Mouse (Mus musculus) neural tube, embryonic 14.5 days (tissue): Measurements from ENCODE around the gene Rnf130. TPM values are rescaled to one million over a fixed set of nuclear protein-coding genes. Genes with fewer than 3 reads are reported as not detected.
A peak's percentile ranks its signal among the peaks of the same experiment; 100 is the strongest.

ENCODE experiments used
- ATAC-seq: fragments of 200-750 bp; cut with Nextera tagmentation; 2 replicates; pipeline ENCODE4 v1.8.0; 2017; ENCODE audit warnings: low read depth, mild to moderate bottlenecking, moderate TSS enrichment, moderate library complexity
- H3K27ac ChIP-seq: fragments of 300-500 bp; sonication (generic); 2 replicates; pipeline ENCODE4 v1.5.1; 2014; ENCODE audit warnings: low read depth, mild to moderate bottlenecking, control low read depth, low read length, moderate library complexity, mixed read lengths
- H3K27me3 ChIP-seq: fragments of 300-500 bp; sonication (generic); 2 replicates; pipeline ENCODE4 v1.6.1; 2014; ENCODE audit warnings: low read length; ENCODE audit not compliant: control insufficient read depth, insufficient read depth
- H3K36me3 ChIP-seq: fragments of 300-500 bp; sonication (generic); 2 replicates; pipeline ENCODE4 v1.6.1; 2014; ENCODE audit warnings: low read length, mixed read lengths; ENCODE audit not compliant: control insufficient read depth, insufficient read depth
- H3K4me1 ChIP-seq: fragments of 300-500 bp; sonication (generic); 2 replicates; pipeline ENCODE4 v1.6.1; 2014; ENCODE audit warnings: low read length; ENCODE audit not compliant: control insufficient read depth, insufficient read depth
- H3K4me2 ChIP-seq: fragments of 300-500 bp; sonication (generic); 2 replicates; pipeline ENCODE4 v1.6.1; 2014; ENCODE audit warnings: mild to moderate bottlenecking, low read depth, low read length, control low read depth
- H3K4me3 ChIP-seq: fragments of 300-500 bp; sonication (generic); 2 replicates; pipeline ENCODE4 v1.5.1; 2014; ENCODE audit warnings: low read depth, low read length, control low read depth, mixed read lengths
- H3K9ac ChIP-seq: fragments of 300-500 bp; sonication (generic); replicated peaks from 2 replicates; pipeline ENCODE4 v1.6.1; 2014; ENCODE audit warnings: low read depth, mild to moderate bottlenecking, control low read depth, low read length, mixed read lengths
- H3K9me3 ChIP-seq: fragments of 300-500 bp; sonication (generic); 2 replicates; pipeline ENCODE4 v1.6.1; 2016; ENCODE audit warnings: low read length; ENCODE audit not compliant: control insufficient read depth
- WGBS: fragments of 180-500 bp; shearing (Covaris S2); extraction: QIAGEN DNeasy Blood & Tissue Kit; methylation state at CpG from one replicate; pipeline ENCODE4 v1.1.7; 2014; 5-methylcytosine and 5-hydroxymethylcytosine counted together
- polyA plus RNA-seq: library from polyadenylated mRNA; unstranded; fragments of >200 nt; fragmentation: Nextera tagmentation; extraction: Ambion mirVana; gene quantifications from 2 replicates; pipeline ENCODE4 v1.2.1, GENCODE M21; 2014

Gene Rnf130
- polyA plus RNA-seq, 1 experiment from 2014 or later, result 64.4 TPM

DNA sequence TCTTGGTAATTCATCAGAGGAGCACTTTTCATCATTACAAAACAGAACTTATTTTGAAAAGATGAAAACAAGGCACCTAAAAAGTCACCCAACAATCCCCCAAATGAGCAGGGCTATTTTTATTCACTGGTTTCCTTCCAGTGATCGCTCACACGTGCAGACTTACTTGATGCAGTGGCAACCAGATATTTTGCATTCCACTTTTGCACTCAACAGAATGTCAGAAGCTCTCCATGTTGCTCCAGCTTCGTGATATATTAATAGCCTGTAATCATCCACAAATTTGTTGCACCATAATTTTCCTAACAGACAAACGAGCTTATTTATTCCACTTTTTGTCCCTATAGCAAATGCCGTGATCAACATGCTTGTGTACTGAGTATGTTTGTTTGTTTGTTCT lies 8.6 kb upstream of the Rnf130 start:
- Histone ChIP-seq H3K4me2 (no peak overlapping the region), H3K9me3 (no peaks in the 10 kb centered on the region), H3K27ac (no peak overlapping the region), H3K27me3 (no peaks in the 10 kb centered on the region), H3K4me1 (no peaks in the 10 kb centered on the region), H3K36me3 (no peaks in the 10 kb centered on the region), H3K4me3 (no peak overlapping the region), H3K9ac (no peak overlapping the region)
- 88% methylated on average over 5 of the region's 5 CpGs for WGBS
- no peak for ATAC-seq

DNA sequence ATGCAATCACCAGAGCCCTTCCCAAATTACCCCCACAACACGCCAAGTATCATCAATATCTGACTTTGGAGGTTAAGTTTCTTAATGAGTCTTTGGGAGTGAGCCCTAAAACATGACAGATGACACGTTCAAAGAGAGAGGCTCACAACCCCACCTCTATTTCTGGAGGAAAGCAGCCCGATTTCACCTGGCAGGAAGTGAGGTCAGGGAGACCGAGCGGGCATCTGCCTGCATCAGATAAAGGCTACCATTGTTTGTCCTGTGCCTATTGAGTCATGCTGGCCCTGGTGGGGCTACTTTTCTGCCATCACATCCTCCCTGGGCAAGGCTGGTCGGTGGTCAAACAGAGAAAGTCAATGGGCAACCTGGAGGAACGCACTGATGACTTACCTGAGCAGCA lies 7.6 kb upstream of the Rnf130 start:
- WGBS, result 84% methylated on average over 7 of the region's 7 CpGs
- H3K36me3 ChIP-seq, result no peaks in the 10 kb centered on the region
- H3K4me1 ChIP-seq, result no peaks in the 10 kb centered on the region
- H3K27ac ChIP-seq, result no peak overlapping the region
- no peak overlapping the region for H3K4me2 ChIP-seq
- H3K4me3 ChIP-seq, result no peak overlapping the region
- no peaks in the 10 kb centered on the region for H3K27me3 ChIP-seq
- H3K9ac ChIP-seq, result no peak overlapping the region
- no peak for ATAC-seq
- H3K9me3 ChIP-seq, result no peaks in the 10 kb centered on the region

DNA sequence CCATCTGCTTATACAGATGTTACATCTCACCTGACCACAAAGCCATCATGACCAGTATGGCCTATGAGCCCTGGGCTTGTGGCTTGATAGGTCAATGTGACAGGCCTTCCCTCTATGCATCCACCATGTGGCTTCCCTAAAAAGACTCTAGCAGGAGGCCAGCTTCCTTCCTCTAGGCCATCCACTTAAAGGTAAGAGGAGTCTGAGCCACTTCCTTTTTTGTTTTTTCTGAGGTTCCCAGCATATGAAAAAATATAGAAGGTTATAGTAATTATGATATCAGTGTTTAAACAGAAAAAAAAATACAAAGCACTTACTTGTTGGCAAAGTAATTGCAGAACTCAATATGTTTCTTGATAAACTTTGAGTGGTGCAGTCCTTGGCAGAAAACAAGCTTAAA lies 6.3 kb upstream of the Rnf130 start:
- Histone ChIP-seq H3K4me1 (no peaks in the 10 kb centered on the region), H3K9me3 (no peaks in the 10 kb centered on the region), H3K4me3 (no peak overlapping the region), H3K4me2 (no peak overlapping the region), H3K9ac (no peak overlapping the region), H3K27me3 (no peaks in the 10 kb centered on the region), H3K36me3 (no peaks in the 10 kb centered on the region), H3K27ac (no peak overlapping the region)
- no peak for ATAC-seq

DNA sequence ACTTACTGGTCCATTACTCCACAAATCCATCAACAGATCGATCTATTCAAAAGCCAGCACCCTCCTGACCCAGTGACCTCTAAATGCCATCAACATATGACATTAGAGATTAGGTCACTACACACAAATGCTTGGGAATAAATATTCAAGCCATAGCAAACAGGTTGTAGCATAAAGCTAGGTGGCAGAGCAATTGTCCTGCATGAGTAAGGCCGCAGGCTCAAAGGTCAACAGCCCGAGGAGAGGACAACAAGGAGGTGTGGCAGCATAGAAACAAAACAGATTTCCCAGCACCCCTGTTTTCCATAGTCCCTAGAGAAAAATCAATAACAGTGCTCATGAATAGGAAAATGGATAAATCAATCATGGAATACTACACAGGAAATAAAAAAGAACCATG lies 3.1 kb upstream of the Rnf130 start:
- H3K9me3 ChIP-seq, result no peaks in the 10 kb centered on the region
- H3K4me3 ChIP-seq, result no peak overlapping the region
- 58% methylated on average over 3 of the region's 3 CpGs for WGBS
- H3K4me1 ChIP-seq, result peaks cover 6% of the 10 kb centered on the region
- H3K9ac ChIP-seq, result no peak overlapping the region
- H3K27me3 ChIP-seq, result no peaks in the 10 kb centered on the region
- H3K27ac ChIP-seq, result no peak overlapping the region
- no peaks in the 10 kb centered on the region for H3K36me3 ChIP-seq
- no peak for ATAC-seq
- no peak overlapping the region for H3K4me2 ChIP-seq

- Histone ChIP-seq H3K9me3 (no peaks in the 10 kb centered on the region), H3K4me3 (peak overlapping the region; percentile 93)
- 68% methylated on average over 6 of the region's 6 CpGs for WGBS
These were observed 707 bp upstream of the Rnf130 start for GRCm38 (mm10) chr11:50024445-50024832.

DNA sequence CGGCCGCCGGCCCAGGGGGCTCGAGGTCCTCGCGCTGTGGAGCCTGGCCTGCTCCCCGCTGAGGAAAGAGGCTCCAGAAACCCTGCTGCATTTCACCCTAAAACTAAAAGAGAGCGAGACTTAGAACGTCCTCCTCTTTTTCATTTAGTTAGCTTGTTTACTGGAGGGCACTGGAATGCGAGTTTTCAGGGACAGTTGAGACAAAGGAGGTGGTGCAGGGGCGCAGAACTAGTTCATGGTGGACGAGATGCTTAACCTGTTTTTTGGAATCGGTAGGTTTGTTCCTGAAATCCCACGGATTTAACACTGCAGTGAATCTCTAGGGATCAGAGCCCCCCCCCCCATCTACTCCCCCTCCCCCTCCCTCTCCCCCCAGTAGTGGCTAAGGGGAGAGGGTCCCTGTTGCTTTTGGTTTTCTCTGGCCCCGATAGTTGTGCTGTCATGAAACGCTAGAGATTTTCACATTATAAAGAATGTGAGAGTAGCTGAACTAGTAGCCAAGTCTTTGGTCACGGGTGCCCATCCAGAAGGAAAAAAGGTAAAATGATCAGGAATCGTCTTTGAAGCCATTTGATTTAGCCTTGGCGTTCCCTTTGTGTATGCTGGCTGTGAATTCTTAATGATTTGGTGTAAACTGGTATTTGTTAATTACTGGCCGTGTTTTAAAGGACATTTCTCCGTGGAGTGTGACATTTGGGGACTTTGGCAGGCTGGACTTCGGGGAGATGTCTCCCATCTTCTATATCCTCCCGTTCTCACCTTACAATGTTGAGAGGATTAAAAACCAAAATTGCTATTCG lies 775 bp downstream of the Rnf130 start:
- 0 out of 2 replicates have a peak, but pooled peaks have one; percentile 4 for ATAC-seq
- H3K36me3 ChIP-seq, result no peaks in the 10 kb centered on the region
- H3K27me3 ChIP-seq, result no peaks in the 10 kb centered on the region
- peaks cover 19% of the 10 kb centered on the region for H3K4me1 ChIP-seq
- H3K4me2 ChIP-seq, result peak overlapping the region; percentile 48
- 5% methylated on average over 24 of the region's 24 CpGs for WGBS
- peak overlapping the region; percentile 98 for H3K27ac ChIP-seq
- H3K9me3 ChIP-seq, result no peaks in the 10 kb centered on the region
- H3K9ac ChIP-seq, result peak overlapping the region; percentile 98
- H3K4me3 ChIP-seq, result peak overlapping the region; percentile 93

More at GRCm38 (mm10) chr11:50024445-50024832, 707 bp upstream of the Rnf130 start:
- no peaks in the 10 kb centered on the region for H3K27me3 ChIP-seq
- ATAC-seq, result peak; percentile 44
- H3K36me3 ChIP-seq, result no peaks in the 10 kb centered on the region
- H3K4me1 ChIP-seq, result peaks cover 19% of the 10 kb centered on the region
- no peak overlapping the region for H3K27ac ChIP-seq
- H3K9ac ChIP-seq, result peak overlapping the region; percentile 98; the same call in 1 of the 2 replicates
- peak overlapping the region; percentile 40 for H3K4me2 ChIP-seq

- H3K4me1 ChIP-seq, result peaks cover 19% of the 10 kb centered on the region
- no peaks in the 10 kb centered on the region for H3K9me3 ChIP-seq
- no peaks in the 10 kb centered on the region for H3K27me3 ChIP-seq
- WGBS, result 20% methylated on average over 3 of the region's 3 CpGs
- H3K27ac ChIP-seq, result no peak overlapping the region
- peak overlapping the region; percentile 98; the same call in 1 of the 2 replicates for H3K9ac ChIP-seq
- H3K4me3 ChIP-seq, result peak overlapping the region; percentile 93
- H3K4me2 ChIP-seq, result peak overlapping the region; percentile 48
- no peak for ATAC-seq
- H3K36me3 ChIP-seq, result no peaks in the 10 kb centered on the region
These were observed 1.5 kb downstream of the Rnf130 start for GRCm38 (mm10) chr11:50026521-50027090.

DNA sequence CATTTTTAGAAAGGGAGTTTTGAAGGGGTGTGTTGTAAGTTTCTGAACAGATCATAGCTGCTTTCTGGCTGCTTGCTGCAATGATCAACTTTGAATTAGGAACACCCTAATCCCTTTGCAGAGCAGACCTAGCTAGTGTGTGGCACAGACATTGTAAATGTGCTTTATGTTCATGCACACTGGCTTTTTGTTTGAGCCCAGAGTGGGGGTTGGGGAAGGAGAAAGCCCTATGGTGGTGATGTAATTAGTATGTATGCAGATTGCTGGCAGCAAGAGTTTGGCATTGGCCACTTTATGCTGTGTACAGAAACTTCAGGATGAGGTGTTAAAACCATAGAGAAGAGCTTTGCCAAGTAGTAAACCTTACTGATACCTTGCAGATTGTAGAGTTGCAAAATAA lies 3.3 kb downstream of the Rnf130 start:
- ATAC-seq, result no peak
- no peak overlapping the region for H3K27ac ChIP-seq
- H3K4me2 ChIP-seq, result peak overlapping the region; percentile 21; the same call in 1 of the 2 replicates
- peaks cover 19% of the 10 kb centered on the region for H3K4me1 ChIP-seq
- no peak overlapping the region for H3K4me3 ChIP-seq
- H3K36me3 ChIP-seq, result no peaks in the 10 kb centered on the region
- no peaks in the 10 kb centered on the region for H3K9me3 ChIP-seq
- no peaks in the 10 kb centered on the region for H3K27me3 ChIP-seq
- H3K9ac ChIP-seq, result no peak overlapping the region

GRCm38 (mm10) chr11:50034155-50034554 lies 9.0 kb downstream of the Rnf130 start:
- no peaks in the 10 kb centered on the region for H3K9me3 ChIP-seq
- no peaks in the 10 kb centered on the region for H3K27me3 ChIP-seq
- no peak for ATAC-seq

More at GRCm38 (mm10) chr11:50034155-50034554, 9.0 kb downstream of the Rnf130 start:
- Histone ChIP-seq H3K4me1 (no peaks in the 10 kb centered on the region; the same call in 1 of the 2 replicates), H3K4me3 (no peak overlapping the region), H3K36me3 (no peaks in the 10 kb centered on the region), H3K9ac (no peak overlapping the region), H3K27ac (no peak overlapping the region), H3K4me2 (no peak overlapping the region)
